Mouse (Mus musculus) embryonic stem cell, embryonic (primary cell): ENCODE data around the gene Crabp2.

Experiments
- CTCF ChIA-PET, 4 experiments: fragments of 300-600 bp in 2 of 4; fragments of 350-600 bp in 2 of 4; sonication (Branson Sonifier 250); formaldehyde crosslinking; loops; one replicate each; lab custom pipeline; 2022; ENCODE audit warnings: inconsistent platforms in 2 of 4; lab: Charles Lee
- POLR2A ChIA-PET, 4 experiments: fragments of 300-600 bp in 2 of 4; fragments of 350-600 bp in 2 of 4; sonication (Branson Sonifier 250); formaldehyde crosslinking; loops; one replicate each; lab custom pipeline; 2022; ENCODE audit warnings: antibody characterized with exemption in 4 of 4, inconsistent platforms in 1 of 4; lab: Charles Lee

Crabp2 gene

GRCm38 (mm10) chr3:87996971-87997614 lies 48.6 kb downstream of the Crabp2 start:
- ChIA-PET CTCF (interaction anchor here in 3 of 4 experiments (0.6 to 3.0 kb wide), 11 partner anchors 10 to 240 kb away, joined by 3 to 18 read pairs (median 5); partner anchors contain the start of gene Nes (in 1 of the 3)), POLR2A (interaction anchor here (0.6 to 6.0 kb wide), 12 partner anchors 9 to 144 kb away, joined by 3 to 35 read pairs (median 4); partner anchors contain the start of genes Iqgap3 (in 1 of the 4), Mef2d (in 1 of the 4) and Nes (in 1 of the 4))

DNA sequence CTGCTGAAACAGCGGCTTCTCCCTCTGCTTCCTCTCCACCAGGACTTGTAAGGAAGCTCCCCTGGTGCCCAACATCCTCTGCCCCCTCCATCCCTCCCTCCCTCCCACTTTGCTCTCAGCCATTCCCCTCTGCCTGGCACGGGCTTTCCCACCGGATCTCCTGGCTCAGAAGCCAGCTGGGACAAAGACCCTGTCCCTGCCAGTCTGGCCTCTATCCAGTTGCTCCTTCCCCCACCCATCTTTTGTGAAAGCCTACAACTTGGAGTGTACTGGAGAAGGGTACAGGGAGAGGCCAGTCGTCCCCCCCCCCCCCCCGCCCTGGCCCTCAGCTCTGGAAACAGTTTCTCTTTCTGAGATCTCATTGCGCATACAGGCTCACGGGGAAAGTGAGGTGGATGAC lies 50.3 kb downstream of the Crabp2 start:
- ChIA-PET CTCF (interaction anchor here in 3 of 4 experiments (0.6 to 3.3 kb wide), 18 partner anchors 11 to 447 kb away, joined by 3 to 26 read pairs (median 6); partner anchors contain the start of gene Nes (in 2 of the 3)), POLR2A (interaction anchor here in 3 of 4 experiments (0.5 to 3.2 kb wide), 23 partner anchors 8 to 511 kb away, joined by 3 to 20 read pairs (median 4); partner anchors contain the start of genes Nes (in 2 of the 3), Hapln2 (in 1 of the 3), Iqgap3 (in 1 of the 3) and Lmna (in 1 of the 3))

DNA sequence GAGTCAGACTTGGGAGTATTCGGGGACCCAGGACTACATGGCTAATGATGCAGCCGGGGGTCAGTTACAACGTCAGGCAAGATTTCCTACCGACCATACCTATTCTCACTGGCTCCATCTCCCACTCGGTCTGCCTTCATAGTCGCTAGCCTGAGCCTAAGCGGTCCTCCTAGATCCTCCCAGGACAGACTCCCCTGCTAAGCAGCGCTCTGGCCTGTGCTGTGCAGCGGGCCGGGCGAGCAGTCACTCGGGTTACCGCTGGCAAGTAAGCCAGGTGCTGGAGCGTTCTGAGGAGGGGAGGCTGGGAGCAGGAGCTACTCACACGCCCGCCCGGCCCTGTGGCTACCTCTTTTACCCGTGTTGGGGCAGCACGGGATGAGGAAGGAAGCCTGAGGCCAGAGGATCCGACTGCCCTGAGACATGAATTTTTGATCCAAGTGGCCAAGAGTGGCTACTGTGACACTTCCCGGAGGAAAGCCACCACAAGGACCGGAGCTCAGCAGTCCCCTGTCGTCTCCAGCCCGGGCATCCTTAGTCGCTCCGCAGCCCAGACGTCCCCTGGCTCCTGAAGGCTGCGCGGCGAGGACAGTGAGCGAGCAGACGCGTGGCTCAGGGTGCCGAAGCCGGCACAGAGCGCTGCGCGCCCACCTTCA lies 50.9 kb downstream of the Crabp2 start:
- ChIA-PET POLR2A (interaction anchor here in 3 of 4 experiments (0.5 to 3.2 kb wide), 28 partner anchors 8 to 511 kb away, joined by 3 to 20 read pairs (median 4); partner anchors contain the start of genes Nes (in 2 of the 3), Hapln2 (in 1 of the 3), Iqgap3 (in 1 of the 3) and Lmna (in 1 of the 3)), CTCF (interaction anchor here (0.6 to 3.3 kb wide), 31 partner anchors 8 to 1117 kb away, joined by 3 to 26 read pairs (median 4); partner anchors contain the start of gene Nes (in 2 of the 4))

DNA sequence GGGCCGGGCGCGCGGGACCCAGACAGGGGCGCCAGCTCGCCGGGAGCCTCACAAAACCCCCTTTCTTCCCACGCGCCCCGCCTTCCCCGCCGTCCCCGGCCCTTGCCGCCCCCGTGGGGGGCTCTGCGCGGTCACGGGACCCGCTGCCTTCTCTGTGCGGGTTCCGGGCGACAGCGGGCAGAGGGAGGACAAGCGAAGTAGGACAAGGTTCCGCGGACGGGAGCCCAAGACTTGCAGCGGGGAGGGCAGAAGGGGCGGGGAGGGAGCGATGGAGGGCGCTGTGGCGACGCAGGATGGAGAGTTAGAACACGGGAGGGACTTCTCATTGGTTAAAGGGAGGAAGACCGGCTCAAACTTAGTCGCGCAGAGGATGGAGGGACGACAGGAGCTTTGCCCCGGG lies 51.7 kb downstream of the Crabp2 start, which contains the start of gene Bcan:
Gene Bcan, minus strand, starts transcription at position 50 of the 400 bp plus-strand sequence.
- ChIA-PET CTCF (interaction anchor here (0.6 to 3.3 kb wide), 31 partner anchors 9 to 1116 kb away, joined by 3 to 26 read pairs (median 4); partner anchors contain the start of genes Nes (in 2 of the 4), Hapln2 (in 1 of the 4) and Lrrc71 (in 1 of the 4)), POLR2A (interaction anchor here in 3 of 4 experiments (0.6 to 3.2 kb wide), 27 partner anchors 9 to 1068 kb away, joined by 3 to 20 read pairs (median 4); partner anchors contain the start of genes Nes (in 2 of the 3), Hapln2 (in 1 of the 3), Iqgap3 (in 1 of the 3) and Prcc (in 1 of the 3))

DNA sequence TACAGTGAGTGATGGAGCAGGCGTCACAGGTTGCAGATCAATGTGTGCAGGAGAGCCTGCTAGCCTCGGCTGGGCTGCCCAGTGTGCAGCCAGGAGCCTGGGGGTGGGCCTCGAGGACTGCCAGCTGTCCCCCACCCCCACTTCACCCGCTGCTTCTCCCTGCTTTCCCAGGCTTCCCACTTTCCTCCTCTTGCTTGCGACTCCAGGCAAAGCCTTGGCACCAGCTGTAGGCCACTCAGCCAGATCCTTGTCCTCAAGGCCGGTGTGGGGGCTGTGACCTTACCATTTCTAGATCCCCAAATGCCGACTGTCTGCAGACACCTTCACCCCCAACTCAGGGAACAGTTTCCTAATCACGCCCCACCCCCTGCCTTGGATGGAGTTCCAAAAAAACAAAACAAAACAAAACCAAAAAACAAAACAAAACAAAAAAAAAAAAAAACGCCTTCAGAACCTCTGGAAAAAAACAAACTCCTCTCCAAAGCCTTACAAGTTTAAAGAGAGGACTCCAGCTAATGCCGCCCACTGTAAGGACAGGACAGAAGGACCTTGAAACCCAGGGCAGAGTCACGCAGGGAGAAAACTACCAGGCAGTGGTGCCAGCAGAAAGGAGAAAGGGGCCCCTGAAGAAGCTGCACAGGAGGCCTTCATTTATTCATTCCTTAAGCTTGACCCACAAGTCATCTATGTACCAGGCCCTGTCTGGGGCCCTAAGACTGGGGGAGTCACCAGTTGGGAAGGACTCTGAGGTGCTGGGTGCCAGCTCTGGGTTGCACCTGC lies 52.5 kb downstream of the Crabp2 start:
- CTCF ChIA-PET, result interaction anchor here (0.5 to 3.3 kb wide), 27 partner anchors 10 to 1806 kb away, joined by 3 to 26 read pairs (median 4); partner anchors contain the start of genes Nes (in 2 of the 4) and Lrrc71 (in 1 of the 4)
- POLR2A ChIA-PET, result interaction anchor here in 3 of 4 experiments (0.6 to 3.2 kb wide), 19 partner anchors 10 to 1069 kb away, joined by 3 to 20 read pairs (median 5); partner anchors contain the start of genes Nes (in 2 of the 3), Iqgap3 (in 1 of the 3) and Prcc (in 1 of the 3)

GRCm38 (mm10) chr3:88002291-88002976 lies 54.0 kb downstream of the Crabp2 start:
- ChIA-PET CTCF (interaction anchor here in 3 of 4 experiments (0.6 to 2.8 kb wide), 12 partner anchors 8 to 240 kb away, joined by 3 to 19 read pairs (median 5); partner anchors contain the start of genes Hapln2 (in 1 of the 3) and Iqgap3 (in 1 of the 3)), POLR2A (interaction anchor here in 2 of 4 experiments (0.9 to 1.6 kb wide), 2 partner anchors 21 to 56 kb away, joined by 4 read pairs; no protein-coding TSS in a partner anchor)
